Mouse (Mus musculus): ENCODE measurements around the gene Pbld2. TPM values are rescaled to one million over a fixed set of nuclear protein-coding genes. Genes with fewer than 3 reads are reported as not detected.
"Not testable (repeated sequence)": the region's sequence is repeated elsewhere in the genome, so short reads cannot be mapped to it uniquely, and the experiment has no call there.

Gene Pbld2
- polyA plus RNA-seq, 1 experiment from 2014 or later, result 0.55 TPM

DNA sequence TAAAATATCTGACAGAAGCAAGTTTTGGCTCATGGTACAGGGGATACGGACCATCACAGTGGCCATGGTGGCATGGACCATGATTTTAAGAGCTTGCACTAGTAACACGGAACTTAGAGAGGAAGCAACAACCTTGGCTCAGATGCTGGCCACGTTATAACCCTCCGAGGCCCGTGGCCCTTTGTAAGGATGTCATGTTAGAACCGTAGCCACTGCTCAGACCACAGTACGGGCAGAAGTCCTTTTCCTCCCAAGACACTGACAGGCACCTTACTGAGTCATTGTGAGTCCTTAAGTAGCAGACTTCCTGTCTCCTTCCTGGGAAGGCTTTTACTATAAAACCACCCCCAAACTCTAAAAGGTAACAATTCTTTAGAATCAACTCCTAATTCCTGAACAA, 27.2 kb downstream of the Pbld2 start:
- no peak overlapping the region for H3K4me2 ChIP-seq
- no peak overlapping the region for H3K9ac ChIP-seq
- ATAC-seq (ENCODE audit: extremely low read depth, insufficient number of reproducible peaks, low FRiP score, low TSS enrichment), result no peak
- no peak overlapping the region for H3K27ac ChIP-seq (replicated peaks)
- H3K4me3 ChIP-seq, result no peak overlapping the region
- H3K27me3 ChIP-seq (replicated peaks), result no peaks in the 10 kb centered on the region
- WGBS, result 79% methylated on average over 7 of the region's 7 CpGs
- peaks cover 4% of the 10 kb centered on the region for H3K4me1 ChIP-seq
- no peaks in the 10 kb centered on the region for H3K9me3 ChIP-seq
- H3K36me3 ChIP-seq, result no peaks in the 10 kb centered on the region

DNA sequence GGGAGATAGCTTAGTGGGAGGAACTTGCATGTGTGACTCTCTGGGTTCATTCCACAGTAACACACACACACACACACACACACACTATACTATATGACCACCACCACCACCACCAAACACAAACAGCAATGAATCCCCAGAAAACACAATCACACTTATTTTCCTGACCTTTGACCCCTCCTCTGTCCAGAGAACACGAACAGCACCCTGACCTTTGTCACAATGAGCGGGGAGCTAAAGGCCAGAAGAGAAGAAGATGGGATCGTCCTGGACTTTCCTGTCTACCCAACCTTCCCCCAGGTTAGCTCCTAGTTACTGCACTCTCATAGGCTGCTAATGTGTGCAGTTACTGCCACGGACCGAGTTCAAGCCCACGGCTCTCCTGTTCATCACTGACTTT, 27.9 kb downstream of the Pbld2 start:
- Histone ChIP-seq H3K27ac (replicated peaks) (no peak overlapping the region), H3K4me3 (no peak overlapping the region), H3K4me2 (no peak overlapping the region), H3K36me3 (no peaks in the 10 kb centered on the region), H3K9ac (no peak overlapping the region), H3K9me3 (no peaks in the 10 kb centered on the region), H3K27me3 (replicated peaks) (0 out of 2 replicates have a peak, but pooled peaks cover 5% of the 10 kb centered on the region), H3K4me1 (peaks cover 4% of the 10 kb centered on the region)
- no peak for ATAC-seq (ENCODE audit: extremely low read depth, insufficient number of reproducible peaks, low FRiP score, low TSS enrichment)
- WGBS, result 76% methylated on average over 6 of the region's 6 CpGs

DNA sequence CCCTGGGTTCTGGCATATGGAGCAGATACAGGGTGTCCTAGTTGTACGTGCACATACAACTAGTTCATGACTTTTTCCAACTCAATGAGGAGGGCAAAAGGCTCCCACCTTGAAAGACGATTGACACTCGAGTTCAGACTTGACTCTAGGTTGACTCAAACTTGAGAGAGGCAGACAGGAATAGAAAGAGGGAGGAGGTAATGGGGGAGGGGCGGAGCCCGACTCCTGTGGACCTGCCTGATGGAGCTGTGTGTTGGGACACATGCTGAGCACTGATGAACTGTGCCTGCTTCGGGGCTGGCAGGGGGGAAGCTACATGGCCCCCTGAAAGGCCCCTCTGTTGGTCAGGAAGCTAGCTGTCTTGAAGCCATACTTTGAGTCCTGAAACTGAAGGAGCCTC, 28.9 kb downstream of the Pbld2 start:
- H3K4me2 ChIP-seq, result no peak overlapping the region
- 39% methylated on average over 6 of the region's 6 CpGs for WGBS
- H3K36me3 ChIP-seq, result no peaks in the 10 kb centered on the region
- ATAC-seq (ENCODE audit: extremely low read depth, insufficient number of reproducible peaks, low FRiP score, low TSS enrichment), result no peak
- peaks cover 9% of the 10 kb centered on the region for H3K4me1 ChIP-seq
- no peak overlapping the region for H3K27ac ChIP-seq (replicated peaks)
- H3K9me3 ChIP-seq, result no peaks in the 10 kb centered on the region
- no peak overlapping the region for H3K9ac ChIP-seq
- H3K4me3 ChIP-seq, result no peak overlapping the region
- 0 out of 2 replicates have a peak, but pooled peaks cover 5% of the 10 kb centered on the region for H3K27me3 ChIP-seq (replicated peaks)

DNA sequence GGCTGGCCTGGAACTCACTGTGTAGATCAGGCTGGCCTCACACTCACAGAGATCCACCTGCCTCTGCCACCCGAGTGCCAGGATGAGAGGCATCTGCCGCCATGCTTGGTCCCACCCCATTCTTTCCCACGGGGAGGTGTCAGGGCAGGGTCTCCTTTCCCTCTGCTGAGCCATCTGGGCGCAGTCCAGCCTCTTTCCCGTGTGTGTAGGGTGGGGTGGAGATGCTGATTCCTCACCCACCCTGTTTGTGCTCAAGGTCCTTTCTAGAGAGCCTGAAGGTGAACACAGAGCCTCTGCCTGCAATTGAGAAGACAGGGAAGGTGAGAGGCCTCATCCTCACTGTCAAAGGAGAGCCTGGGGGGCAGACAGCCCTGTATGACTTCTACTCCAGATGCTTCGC, 30.0 kb downstream of the Pbld2 start:
- 66% methylated on average over 6 of the region's 6 CpGs for WGBS
- H3K9ac ChIP-seq; H3K9me3 ChIP-seq; H3K4me1 ChIP-seq; H3K36me3 ChIP-seq; ATAC-seq (ENCODE audit: extremely low read depth, insufficient number of reproducible peaks, low FRiP score, low TSS enrichment); H3K27me3 ChIP-seq (replicated peaks); H3K4me3 ChIP-seq; H3K27ac ChIP-seq (replicated peaks); H3K4me2 ChIP-seq: not testable (repeated sequence)

DNA sequence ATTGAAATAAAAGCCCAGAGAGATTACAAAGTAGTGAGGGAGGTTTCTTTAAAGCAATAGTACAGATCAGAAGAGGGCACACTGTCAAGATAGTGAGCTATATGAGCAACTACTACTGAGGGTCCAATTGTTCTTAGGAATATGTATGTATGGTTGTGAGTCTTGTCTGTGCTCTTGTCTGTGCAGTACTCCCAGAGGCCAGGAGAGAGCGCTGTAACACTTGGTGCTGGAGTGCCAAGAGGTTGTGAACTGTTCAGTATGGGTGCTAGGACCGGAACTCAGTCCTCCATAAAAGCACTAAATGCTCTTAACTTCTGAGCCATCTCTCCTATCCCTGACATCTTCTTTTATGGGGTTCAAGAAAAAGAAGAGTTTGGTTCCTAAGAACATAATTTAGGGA, 30.5 kb downstream of the Pbld2 start:
- Histone ChIP-seq H3K4me3 (no peak overlapping the region), H3K36me3 (no peaks in the 10 kb centered on the region), H3K9ac (no peak overlapping the region), H3K4me2 (no peak overlapping the region), H3K27ac (replicated peaks) (no peak overlapping the region), H3K4me1 (peaks cover 9% of the 10 kb centered on the region), H3K9me3 (no peaks in the 10 kb centered on the region), H3K27me3 (replicated peaks) (peaks cover 5% of the 10 kb centered on the region; the same call in 1 of the 2 replicates)
- ATAC-seq (ENCODE audit: extremely low read depth, insufficient number of reproducible peaks, low FRiP score, low TSS enrichment), result no peak
- 64% methylated on average over 2 of the region's 2 CpGs for WGBS

DNA sequence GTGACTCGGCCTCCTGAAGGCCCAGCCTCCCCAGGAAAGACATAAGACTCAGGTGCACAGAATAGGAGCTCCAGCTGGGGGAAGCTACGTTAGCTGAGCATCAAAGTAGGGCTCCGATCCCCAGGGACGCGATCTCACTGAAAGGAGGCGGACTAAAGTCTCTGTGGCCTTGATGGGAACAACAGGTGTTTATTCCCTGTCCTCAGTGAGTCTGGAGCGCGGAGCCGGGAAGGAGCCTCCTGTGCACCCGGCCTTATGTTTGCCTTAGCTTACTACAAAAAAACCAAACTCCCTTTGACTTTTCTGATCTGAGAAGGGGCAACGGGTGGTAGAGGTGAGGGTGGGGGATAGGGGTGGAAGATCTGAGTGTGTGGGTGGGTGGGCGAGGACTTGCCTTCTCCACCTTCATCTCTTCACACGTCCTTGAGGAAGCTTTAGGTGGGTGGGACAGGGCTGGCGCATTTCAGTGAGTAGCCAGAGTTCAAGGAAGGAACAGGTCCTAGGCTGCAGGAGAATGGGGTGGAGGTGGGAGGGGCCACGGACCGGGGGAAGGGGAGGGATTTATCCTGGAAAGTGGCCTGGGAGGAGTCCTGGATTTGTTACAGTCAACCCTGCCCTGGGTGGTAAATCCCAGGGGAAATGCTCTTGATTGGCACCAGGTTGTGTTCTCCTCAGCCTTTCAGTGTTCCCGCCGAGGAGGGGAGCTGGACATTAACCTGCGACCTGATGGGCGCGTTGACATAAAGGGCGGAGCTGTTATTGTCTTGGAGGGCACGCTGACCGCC, 33.0 kb downstream of the Pbld2 start:
- H3K27me3 ChIP-seq (replicated peaks), result peaks cover 9% of the 10 kb centered on the region; the same call in 1 of the 2 replicates
- no peaks in the 10 kb centered on the region for H3K36me3 ChIP-seq
- ATAC-seq (ENCODE audit: extremely low read depth, insufficient number of reproducible peaks, low FRiP score, low TSS enrichment), result peak; percentile 21; the same call in 1 of the 2 replicates
- WGBS, result 30% methylated on average over 24 of the region's 24 CpGs
- H3K4me3 ChIP-seq, result no peak overlapping the region
- H3K4me1 ChIP-seq, result peaks cover 16% of the 10 kb centered on the region
- peak overlapping the region; percentile 39 for H3K4me2 ChIP-seq
- no peak overlapping the region for H3K27ac ChIP-seq (replicated peaks)
- no peak overlapping the region for H3K9ac ChIP-seq
- no peaks in the 10 kb centered on the region for H3K9me3 ChIP-seq

DNA sequence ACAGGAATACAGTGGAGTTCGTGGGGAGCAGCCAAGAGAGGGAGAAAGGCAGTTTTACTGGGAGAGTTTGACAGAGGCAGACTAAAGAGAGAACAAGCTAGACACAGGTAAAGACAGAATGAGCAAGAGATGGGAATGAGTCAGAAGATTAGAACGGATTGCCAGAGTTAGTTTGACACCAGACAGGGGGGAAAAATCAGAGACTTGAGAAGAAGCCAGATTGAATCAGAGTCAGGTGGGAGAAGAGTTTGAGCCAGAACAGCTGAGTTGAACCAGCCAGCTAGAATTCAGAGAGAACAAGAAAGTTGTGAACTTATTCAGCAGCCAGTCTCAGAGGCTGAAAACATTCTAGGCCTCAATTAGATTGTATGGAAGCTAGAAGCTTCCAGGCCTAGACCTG, 35.7 kb downstream of the Pbld2 start, which contains the start of gene Pbld1:
Gene Pbld1 (plus strand): TSS at position 301 of the 400 bp plus-strand sequence.
- H3K27ac ChIP-seq (replicated peaks), result no peak within 1 kb of the TSS
- peaks cover 9% of the 10 kb centered on the region; the same call in 1 of the 2 replicates for H3K27me3 ChIP-seq (replicated peaks)
- H3K4me3 ChIP-seq, result no peak within 1 kb of the TSS
- no peak for ATAC-seq (ENCODE audit: extremely low read depth, insufficient number of reproducible peaks, low FRiP score, low TSS enrichment)
- H3K9ac ChIP-seq, result no peak within 1 kb of the TSS
- H3K9me3 ChIP-seq, result no peaks in the 10 kb centered on the region
- WGBS, result 74% methylated on average over 2 of the region's 2 CpGs
- peaks cover 12% of the 10 kb centered on the region; the same call in 1 of the 2 replicates for H3K4me1 ChIP-seq
- H3K4me2 ChIP-seq, result no peak within 1 kb of the TSS
- no peaks in the 10 kb centered on the region for H3K36me3 ChIP-seq

DNA sequence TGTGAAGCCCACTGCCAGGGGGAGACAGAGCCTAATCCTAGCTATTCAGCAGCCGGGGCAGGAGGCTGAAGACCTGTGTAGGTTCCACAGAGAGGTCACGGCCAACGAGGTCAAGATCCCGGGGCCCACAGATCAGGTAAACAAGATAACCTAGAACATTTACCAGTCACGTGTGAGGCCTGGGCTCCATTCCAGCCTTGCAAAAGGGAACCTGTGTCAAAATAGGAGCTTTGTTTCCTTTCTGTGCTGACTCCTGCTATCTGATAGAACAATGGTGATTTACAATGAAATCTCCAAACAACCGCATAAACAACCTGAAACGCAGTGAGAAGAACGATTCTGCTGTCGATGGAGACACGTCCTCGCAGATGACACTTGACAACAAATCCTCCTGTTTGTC, 36.3 kb downstream of the Pbld2 start:
- Histone ChIP-seq H3K36me3 (no peaks in the 10 kb centered on the region), H3K27me3 (replicated peaks) (peaks cover 9% of the 10 kb centered on the region; the same call in 1 of the 2 replicates), H3K4me1 (peaks cover 12% of the 10 kb centered on the region; the same call in 1 of the 2 replicates), H3K9me3 (no peaks in the 10 kb centered on the region), H3K9ac (no peak overlapping the region), H3K27ac (replicated peaks) (no peak overlapping the region), H3K4me3 (no peak overlapping the region), H3K4me2 (no peak overlapping the region)
- no peak for ATAC-seq (ENCODE audit: extremely low read depth, insufficient number of reproducible peaks, low FRiP score, low TSS enrichment)
- whole genome bisulfite sequencing, result 47% methylated on average over 11 of the region's 11 CpGs

DNA sequence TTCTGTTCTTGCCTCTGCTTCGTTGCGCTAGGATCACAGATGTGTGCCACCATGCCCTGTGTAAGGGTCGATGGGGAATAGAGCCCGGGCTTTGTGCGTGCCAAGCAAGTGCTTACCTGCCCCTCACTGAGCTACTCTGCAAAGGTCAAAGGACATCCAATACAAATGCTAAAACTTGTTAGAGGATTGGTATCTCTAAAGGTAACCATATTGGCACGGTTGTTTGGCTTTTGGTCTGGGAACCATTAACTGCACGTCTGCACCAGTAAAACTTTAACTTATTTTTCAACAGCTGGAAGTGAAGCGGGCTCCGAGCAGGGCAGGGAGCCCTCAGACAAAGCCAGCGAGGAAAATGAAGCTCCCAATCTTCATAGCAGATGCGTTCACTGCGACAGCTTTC, 37.2 kb downstream of the Pbld2 start:
- Histone ChIP-seq H3K36me3 (no peaks in the 10 kb centered on the region), H3K4me2 (no peak overlapping the region), H3K9me3 (no peaks in the 10 kb centered on the region), H3K27me3 (replicated peaks) (peaks cover 9% of the 10 kb centered on the region; the same call in 1 of the 2 replicates), H3K4me3 (no peak overlapping the region), H3K27ac (replicated peaks) (no peak overlapping the region), H3K4me1 (peaks cover 12% of the 10 kb centered on the region; the same call in 1 of the 2 replicates), H3K9ac (no peak overlapping the region)
- whole genome bisulfite sequencing, result 72% methylated on average over 12 of the region's 12 CpGs
- ATAC-seq (ENCODE audit: extremely low read depth, insufficient number of reproducible peaks, low FRiP score, low TSS enrichment), result no peak

DNA sequence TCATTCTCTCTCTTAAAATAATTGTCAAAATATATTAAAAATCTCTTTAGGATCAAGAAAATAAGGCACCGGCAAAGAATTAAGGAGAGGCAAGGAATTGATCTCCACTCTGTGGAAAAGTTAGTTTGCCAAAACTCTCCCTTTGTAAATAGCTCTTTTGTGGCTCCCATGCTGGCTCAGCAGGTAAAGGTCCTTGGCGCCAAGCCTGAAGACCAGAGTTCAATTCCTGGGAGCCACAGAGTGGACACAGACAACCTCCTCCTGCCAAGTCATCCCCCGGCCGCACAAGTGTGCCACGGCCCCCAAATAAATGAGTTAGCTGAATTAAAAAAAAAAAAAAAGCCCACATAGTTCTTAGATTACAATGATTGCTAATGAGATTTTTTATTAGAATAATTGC, 38.6 kb downstream of the Pbld2 start:
- no peak overlapping the region for H3K4me2 ChIP-seq
- WGBS, result 90% methylated on average over 5 of the region's 5 CpGs
- no peak overlapping the region for H3K9ac ChIP-seq
- H3K27ac ChIP-seq (replicated peaks), result no peak overlapping the region
- H3K4me1 ChIP-seq, result peaks cover 7% of the 10 kb centered on the region; the same call in 1 of the 2 replicates
- no peaks in the 10 kb centered on the region for H3K36me3 ChIP-seq
- H3K27me3 ChIP-seq (replicated peaks), result peaks cover 4% of the 10 kb centered on the region; the same call in 1 of the 2 replicates
- H3K4me3 ChIP-seq, result no peak overlapping the region
- ATAC-seq (ENCODE audit: extremely low read depth, insufficient number of reproducible peaks, low FRiP score, low TSS enrichment), result no peak
- H3K9me3 ChIP-seq, result no peaks in the 10 kb centered on the region

DNA sequence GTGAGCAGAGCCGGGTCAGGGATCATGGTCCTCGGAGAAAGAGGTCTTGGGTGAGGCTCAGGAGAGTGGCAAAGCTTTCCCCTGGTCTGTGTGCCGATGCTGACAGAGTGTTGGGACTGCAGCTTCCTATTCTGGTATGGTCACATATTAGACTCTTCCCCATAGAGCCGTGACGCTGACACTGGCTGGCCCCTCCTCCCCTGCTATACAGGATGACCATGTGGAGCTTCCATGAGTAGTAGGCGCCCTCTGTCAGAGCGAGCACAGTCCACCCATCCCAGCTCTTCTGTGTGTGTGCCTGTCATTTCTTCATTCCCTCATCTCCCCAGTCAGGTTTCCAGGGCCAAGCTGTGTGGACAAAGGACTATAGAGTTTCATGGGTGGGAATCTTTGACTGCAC, 39.2 kb downstream of the Pbld2 start:
- WGBS, result 79% methylated on average over 7 of the region's 7 CpGs
- ATAC-seq (ENCODE audit: extremely low read depth, insufficient number of reproducible peaks, low FRiP score, low TSS enrichment), result no peak; the same call in 1 of the 2 replicates
- peaks cover 7% of the 10 kb centered on the region; the same call in 1 of the 2 replicates for H3K4me1 ChIP-seq
- H3K27ac ChIP-seq (replicated peaks), result no peak overlapping the region
- H3K4me3 ChIP-seq, result no peak overlapping the region
- no peaks in the 10 kb centered on the region for H3K9me3 ChIP-seq
- H3K9ac ChIP-seq, result no peak overlapping the region
- no peaks in the 10 kb centered on the region for H3K36me3 ChIP-seq
- peaks cover 4% of the 10 kb centered on the region; the same call in 1 of the 2 replicates for H3K27me3 ChIP-seq (replicated peaks)
- H3K4me2 ChIP-seq, result no peak overlapping the region

DNA sequence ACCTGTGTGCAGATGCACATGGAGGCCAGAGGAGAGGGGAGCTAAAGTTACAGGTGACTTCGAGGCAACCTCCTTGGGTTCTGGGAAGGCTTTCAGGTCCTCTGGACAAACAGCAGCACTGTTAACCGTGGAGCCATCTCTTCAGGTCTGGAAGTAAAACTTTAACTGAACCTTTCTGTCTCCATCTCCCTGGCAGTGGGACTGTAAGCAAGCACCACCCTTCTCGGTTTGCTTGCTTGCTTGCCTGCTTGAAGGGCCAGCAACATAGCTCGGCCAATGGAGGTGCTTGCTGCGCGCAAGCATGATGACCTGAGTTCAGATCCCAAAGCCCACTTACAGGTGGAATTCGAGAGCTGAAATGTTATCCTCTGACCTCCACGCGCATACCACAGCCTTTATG, 40.4 kb downstream of the Pbld2 start:
- no peak for ATAC-seq (ENCODE audit: extremely low read depth, insufficient number of reproducible peaks, low FRiP score, low TSS enrichment)
- Histone ChIP-seq H3K27ac (replicated peaks) (no peak overlapping the region), H3K4me3 (no peak overlapping the region)

More for the DNA sequence above, 40.4 kb downstream of the Pbld2 start:
- no peak overlapping the region for H3K4me2 ChIP-seq
- no peaks in the 10 kb centered on the region for H3K9me3 ChIP-seq
- whole genome bisulfite sequencing, result 75% methylated on average over 9 of the region's 9 CpGs
- H3K9ac ChIP-seq, result no peak overlapping the region
- H3K27me3 ChIP-seq (replicated peaks), result peaks cover 4% of the 10 kb centered on the region; the same call in 1 of the 2 replicates
- H3K36me3 ChIP-seq, result no peaks in the 10 kb centered on the region
- peaks cover 7% of the 10 kb centered on the region; the same call in 1 of the 2 replicates for H3K4me1 ChIP-seq
